Mouse (Mus musculus): Measurements from ENCODE around the gene Trpt1.

DNA sequence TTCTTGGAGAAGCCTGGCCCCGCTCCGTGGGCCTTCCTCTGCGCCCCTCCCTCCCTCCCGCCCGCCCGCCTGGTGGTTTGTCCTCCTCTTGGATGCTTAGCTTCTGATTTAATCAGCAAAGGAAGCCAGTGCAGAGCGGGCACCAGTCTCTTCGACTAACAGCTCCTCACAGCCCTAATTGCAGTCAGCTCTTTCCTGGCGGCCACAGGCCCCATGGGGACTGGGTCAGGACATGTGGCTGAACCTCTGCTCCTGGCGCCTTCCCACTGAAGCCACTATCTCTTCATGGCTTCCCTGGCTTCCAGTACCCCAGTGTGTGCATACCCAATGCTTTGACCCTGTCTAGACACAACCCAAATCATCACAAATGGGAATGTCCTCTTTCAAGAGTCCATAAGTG lies 39.5 kb upstream of the Trpt1 start:
- TF ChIP-seq CTCF (IDR thresholded peaks at IDR 0.05; ENCODE audit: extremely low read depth, insufficient read depth, insufficient read length, insufficient replicate concordance) (no peak), POLR2A (IDR thresholded peaks at IDR 0.05; ENCODE audit: low read depth, low read length) (no peak)

Data from spleen, adult 2 months (tissue).